Mouse (Mus musculus): ENCODE measurements around the gene Tmem265. TPM values are rescaled to one million over a fixed set of nuclear protein-coding genes. Genes with fewer than 3 reads are reported as not detected.

Tmem265 gene
- total and polyA plus RNA-seq, 3 experiments: not detected

DNA sequence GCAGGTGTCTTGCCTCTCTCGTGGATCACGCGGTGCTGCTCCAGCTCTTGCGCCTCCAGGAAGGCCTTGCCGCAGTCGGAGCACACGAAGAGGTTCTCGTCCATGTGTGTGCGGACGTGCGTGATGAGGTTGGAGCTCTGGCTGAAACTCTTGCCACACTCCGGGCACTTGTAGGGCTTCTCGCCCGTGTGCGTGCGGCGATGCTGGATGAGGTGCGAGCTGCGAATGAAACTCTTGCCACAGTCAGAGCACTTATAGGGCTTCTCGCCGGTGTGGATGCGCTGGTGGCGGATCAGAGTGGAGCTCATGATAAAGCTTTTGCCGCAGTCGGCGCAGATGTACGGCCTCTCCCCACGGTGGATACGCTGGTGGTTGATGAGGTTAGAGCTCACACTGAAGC lies 49.8 kb downstream of the Tmem265 start:
- no peak overlapping the region for H3K4me3 ChIP-seq (ENCODE audit: control insufficient read depth in 1 of 2, insufficient read depth in 1 of 2, low read depth in 2 of 2, low read length in 2 of 2)
- no peaks in the 10 kb centered on the region for H3K27me3 ChIP-seq (ENCODE audit: control insufficient read depth in 1 of 2, insufficient read depth in 2 of 2, low read length in 2 of 2)
- H3K79me2 ChIP-seq (ENCODE audit: control insufficient read depth, insufficient read depth, low read length, poor library complexity): peaks cover 23% of the 10 kb centered on the region
- no peak overlapping the region for H3K9ac ChIP-seq (ENCODE audit: control insufficient read depth, low read depth, low read length, poor library complexity, severe bottlenecking)
- no peak for TF ChIP-seq ZKSCAN1 (IDR thresholded peaks at IDR 0.05; ENCODE audit: low read depth, low read length)
- TF ChIP-seq MAZ (IDR thresholded peaks at IDR 0.05; ENCODE audit: low read depth, low read length): no peak
- TF ChIP-seq SIN3A (IDR thresholded peaks at IDR 0.05; ENCODE audit: low read length): no peak
- no peak for TF ChIP-seq TCF12 (IDR thresholded peaks at IDR 0.05; ENCODE audit: low read depth, low read length)
- no peak for TF ChIP-seq USF1 (IDR thresholded peaks at IDR 0.05; ENCODE audit: low read depth, low read length)
- TF ChIP-seq KAT2A (conservative IDR thresholded peaks at IDR 0.05; ENCODE audit: low read depth, low read length): no peak
- TF ChIP-seq CHD1 (IDR thresholded peaks at IDR 0.05; ENCODE audit: low read depth, low read length): no peak
- no peak for TF ChIP-seq CTCF (IDR thresholded peaks at IDR 0.05 in 2 of 3, conservative IDR thresholded peaks at IDR 0.05 in 1 of 3; ENCODE audit: control insufficient read depth in 1 of 3, insufficient read depth in 1 of 3, low read depth in 2 of 3, low read length in 3 of 3, poor library complexity in 1 of 3, severe bottlenecking in 1 of 3)
- no peak for TF ChIP-seq MXI1 (IDR thresholded peaks at IDR 0.05; ENCODE audit: low read depth, low read length)
- TF ChIP-seq JUND (IDR thresholded peaks at IDR 0.05; ENCODE audit: low read depth, low read length): no peak
- TF ChIP-seq HCFC1 (IDR thresholded peaks at IDR 0.05; ENCODE audit: low read depth, low read length): no peak
- no peak for TF ChIP-seq ETS1 (IDR thresholded peaks at IDR 0.05; ENCODE audit: low read depth, low read length)
- TF ChIP-seq E2F4 (IDR thresholded peaks at IDR 0.05; ENCODE audit: borderline replicate concordance, low read depth, low read length): no peak
- no peak for TF ChIP-seq POLR2AphosphoS2 (IDR thresholded peaks at IDR 0.05; ENCODE audit: low read length)
- no peak for TF ChIP-seq ZNF384 (IDR thresholded peaks at IDR 0.05; ENCODE audit: low read depth, low read length)
- TF ChIP-seq MAX (IDR thresholded peaks at IDR 0.05; ENCODE audit: low read length): no peak
- TF ChIP-seq SMC3 (IDR thresholded peaks at IDR 0.05; ENCODE audit: low read depth, low read length): no peak
- TF ChIP-seq TAL1 (IDR thresholded peaks at IDR 0.05; ENCODE audit: low read length): no peak
- TF ChIP-seq RCOR1 (IDR thresholded peaks at IDR 0.05; ENCODE audit: low read depth, low read length): no peak
- H3K9me3 ChIP-seq (replicated peaks; ENCODE audit: insufficient read depth, low read length): no peaks in the 10 kb centered on the region
- no peak for DNase-seq (ENCODE audit: low read depth, low spot score)
- H3K4me1 ChIP-seq (ENCODE audit: control insufficient read depth in 1 of 2, insufficient read depth in 2 of 2, low read length in 2 of 2): peaks cover 0 to 9% of the 10 kb centered on the region in 2 experiments; a peak in 2 of 4 replicates
- peaks cover 0 to 8% of the 10 kb centered on the region in 2 experiments; a peak in 2 of 4 replicates for H3K36me3 ChIP-seq (ENCODE audit: control insufficient read depth in 1 of 2, insufficient read depth in 2 of 2, low read length in 2 of 2)
- no peak overlapping the region for H3K27ac ChIP-seq (ENCODE audit: control insufficient read depth, low read depth, low read length)

DNA sequence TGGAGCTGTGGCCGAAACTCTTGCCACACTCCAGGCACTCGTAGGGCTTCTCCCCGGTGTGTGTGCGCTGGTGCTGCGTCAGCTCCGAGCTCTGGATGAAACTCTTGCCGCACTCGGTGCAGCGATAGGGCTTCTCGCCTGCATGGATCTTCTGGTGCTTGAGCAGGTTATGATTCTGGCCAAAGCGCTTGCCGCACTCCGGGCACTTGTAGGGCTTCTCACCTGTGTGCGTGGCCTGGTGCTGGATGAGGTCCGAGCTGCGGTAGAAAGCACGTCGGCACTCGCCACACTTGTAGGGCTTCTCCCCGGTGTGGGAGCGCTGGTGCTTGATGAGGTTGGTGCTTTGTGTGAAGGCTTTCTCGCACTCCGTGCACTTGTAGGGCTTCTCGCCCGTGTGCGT lies 50.4 kb downstream of the Tmem265 start:
- H3K9ac ChIP-seq (ENCODE audit: control insufficient read depth, low read depth, low read length, poor library complexity, severe bottlenecking): no peak overlapping the region
- peaks cover 0 to 13% of the 10 kb centered on the region in 2 experiments; a peak in 2 of 4 replicates for H3K4me1 ChIP-seq (ENCODE audit: control insufficient read depth in 1 of 2, insufficient read depth in 2 of 2, low read length in 2 of 2)
- no peaks in the 10 kb centered on the region for H3K27me3 ChIP-seq (ENCODE audit: control insufficient read depth in 1 of 2, insufficient read depth in 2 of 2, low read length in 2 of 2)
- H3K27ac ChIP-seq (ENCODE audit: control insufficient read depth, low read depth, low read length): no peak overlapping the region
- no peak for DNase-seq (ENCODE audit: low read depth, low spot score)
- no peak overlapping the region for H3K4me3 ChIP-seq (ENCODE audit: control insufficient read depth in 1 of 2, insufficient read depth in 1 of 2, low read depth in 2 of 2, low read length in 2 of 2)
- H3K79me2 ChIP-seq (ENCODE audit: control insufficient read depth, insufficient read depth, low read length, poor library complexity): peaks cover 23% of the 10 kb centered on the region
- peaks cover 0 to 8% of the 10 kb centered on the region in 2 experiments; a peak in 2 of 4 replicates for H3K36me3 ChIP-seq (ENCODE audit: control insufficient read depth in 1 of 2, insufficient read depth in 2 of 2, low read length in 2 of 2)
- no peak for TF ChIP-seq MAX (IDR thresholded peaks at IDR 0.05; ENCODE audit: low read length)
- TF ChIP-seq JUND (IDR thresholded peaks at IDR 0.05; ENCODE audit: low read depth, low read length): no peak
- no peak for TF ChIP-seq NELFE (IDR thresholded peaks at IDR 0.05; ENCODE audit: low read depth, low read length)
- no peak for TF ChIP-seq KAT2A (conservative IDR thresholded peaks at IDR 0.05; ENCODE audit: low read depth, low read length)
- no peak for TF ChIP-seq ZNF384 (IDR thresholded peaks at IDR 0.05; ENCODE audit: low read depth, low read length)
- no peak for TF ChIP-seq CTCF (IDR thresholded peaks at IDR 0.05 in 2 of 3, conservative IDR thresholded peaks at IDR 0.05 in 1 of 3; ENCODE audit: control insufficient read depth in 1 of 3, insufficient read depth in 1 of 3, low read depth in 2 of 3, low read length in 3 of 3, poor library complexity in 1 of 3, severe bottlenecking in 1 of 3)
- no peak for TF ChIP-seq POLR2AphosphoS2 (IDR thresholded peaks at IDR 0.05; ENCODE audit: low read length)
- no peak for TF ChIP-seq GABPA (IDR thresholded peaks at IDR 0.05; ENCODE audit: low read depth, low read length)
- TF ChIP-seq MXI1 (IDR thresholded peaks at IDR 0.05; ENCODE audit: low read depth, low read length): no peak
- TF ChIP-seq MEF2A (IDR thresholded peaks at IDR 0.05; ENCODE audit: extremely low read depth, insufficient replicate concordance, low read depth, low read length, poor library complexity, severe bottlenecking): no peak
- TF ChIP-seq MYB (IDR thresholded peaks at IDR 0.05; ENCODE audit: low read depth, low read length): no peak
- TF ChIP-seq RAD21 (IDR thresholded peaks at IDR 0.05; ENCODE audit: low read depth, low read length): no peak
- TF ChIP-seq ELF1 (IDR thresholded peaks at IDR 0.05; ENCODE audit: low read depth, low read length): no peak
- TF ChIP-seq CHD2 (IDR thresholded peaks at IDR 0.05; ENCODE audit: low read length): no peak
- TF ChIP-seq BHLHE40 (IDR thresholded peaks at IDR 0.05; ENCODE audit: borderline replicate concordance, low read depth, low read length): no peak
- no peak for TF ChIP-seq POLR2AphosphoS5 (IDR thresholded peaks at IDR 0.05; ENCODE audit: borderline replicate concordance, low read depth, low read length)
- TF ChIP-seq TCF12 (IDR thresholded peaks at IDR 0.05; ENCODE audit: low read depth, low read length): no peak
- TF ChIP-seq ETS1 (IDR thresholded peaks at IDR 0.05; ENCODE audit: low read depth, low read length): no peak
- no peak for TF ChIP-seq USF2 (IDR thresholded peaks at IDR 0.05; ENCODE audit: borderline replicate concordance in 1 of 2, insufficient read depth in 1 of 2, low read depth in 1 of 2, low read length in 2 of 2)
- no peak for TF ChIP-seq MYC (IDR thresholded peaks at IDR 0.05; ENCODE audit: low read depth, low read length)
- no peaks in the 10 kb centered on the region for H3K9me3 ChIP-seq (replicated peaks; ENCODE audit: insufficient read depth, low read length)

All from MEL (cell line).